Mouse (Mus musculus) cerebellum, adult 2 months (tissue): ENCODE results near the gene Mettl7a2.

Experiments used
- CTCF ChIP-seq: fragments of 200-500 bp; IDR thresholded peaks from 2 replicates; pipeline ENCODE4 v1.5.1; 2011; ENCODE audit warnings: low read depth, mild to moderate bottlenecking, control low read depth, low read length, moderate library complexity, borderline replicate concordance; ENCODE audit not compliant: insufficient read depth
- POLR2A ChIP-seq: fragments of 200-500 bp; IDR thresholded peaks from 2 replicates; pipeline ENCODE4 v1.6.1; 2011; ENCODE audit warnings: low read length, control low read depth, borderline replicate concordance; ENCODE audit not compliant: insufficient read depth

GRCm38 (mm10) chr15:100321134-100321533 lies 31.9 kb upstream of the Mettl7a2 start:
- peak; percentile 80 for TF ChIP-seq CTCF
- TF ChIP-seq POLR2A = no peak
